In the genomic region with DNA sequence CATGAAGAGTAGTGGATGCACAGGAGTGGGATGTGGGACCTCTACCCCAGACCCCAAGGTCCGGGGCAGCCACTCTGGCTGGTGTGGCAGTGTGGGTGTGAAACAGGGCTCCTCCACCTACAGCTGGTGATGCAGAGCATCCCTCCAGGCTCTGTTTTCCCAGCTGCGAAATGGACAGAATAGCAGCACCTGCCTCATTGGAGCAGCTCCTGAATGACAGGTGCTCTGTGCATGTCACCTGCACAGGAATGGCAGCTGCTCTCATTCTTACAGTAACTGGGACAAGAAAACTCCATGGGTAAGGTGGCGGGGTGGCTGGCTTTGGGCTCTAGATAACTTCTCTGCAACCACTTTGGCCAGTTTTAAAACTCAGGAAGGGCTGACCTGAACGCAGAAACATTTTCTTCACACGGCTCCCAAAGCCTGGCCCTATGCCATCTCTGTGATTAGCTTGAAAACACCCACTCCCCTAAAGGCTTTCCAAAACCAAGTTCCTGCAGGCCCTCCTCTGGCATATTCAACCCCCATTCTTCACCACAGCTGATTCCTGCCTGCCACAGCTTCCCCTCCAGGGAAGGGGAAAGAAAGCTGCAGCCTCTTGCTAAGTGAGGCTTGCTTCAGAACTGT, we compare ENCODE assay signal across 9 mouse cellular contexts. TPM values are rescaled to one million over a fixed set of nuclear protein-coding genes. Genes with fewer than 3 reads are reported as not detected.
DNase-seq lines count a peak whose midpoint lies in the region; ATAC-seq and TF ChIP-seq lines count a peak whose summit lies in the region.
"Had no signal": no experiment of that assay in that cellular context is flagged by ENCODE, and none has a peak within 500 bp of the region (broad histone marks: within the 10 kb centered on the region; RNA-seq: fewer than 3 reads in every experiment).

No protein-coding gene starts in this region.

- H3K27ac ChIP-seq in forebrain, embryonic 10.5 days = no peak overlapping the region
- H3K27ac ChIP-seq in forebrain, embryonic 11.5 days (ENCODE audit: low read depth, low read length) = no peak overlapping the region
- no peak overlapping the region for H3K27ac ChIP-seq in liver, embryonic 12.5 days
- no peak overlapping the region for H3K27ac ChIP-seq in liver, postnatal 0 days (ENCODE audit: low read depth)
- no peak overlapping the region for H3K27ac ChIP-seq in intestine, embryonic 16.5 days (ENCODE audit: low read length)
- no peak overlapping the region for H3K27ac ChIP-seq in olfactory bulb, adult 2 months (ENCODE audit: insufficient read depth, low read depth, low read length)

- no peak overlapping the region for H3K4me2 ChIP-seq in forebrain, embryonic 11.5 days (ENCODE audit: low read depth, low read length, severe bottlenecking)
- peak overlapping the region; percentile 99 for H3K4me2 ChIP-seq in liver, embryonic 12.5 days
- H3K4me2 ChIP-seq in liver, postnatal 0 days (ENCODE audit: low read depth, low read length) = no peak overlapping the region
- H3K4me2 ChIP-seq in intestine, embryonic 16.5 days (ENCODE audit: low read depth, low read length) = no peak overlapping the region

- peaks cover 66% of the 10 kb centered on the region for H3K4me1 ChIP-seq in forebrain, embryonic 10.5 days
- H3K4me1 ChIP-seq in forebrain, embryonic 11.5 days (replicated peaks; ENCODE audit: control insufficient read depth, insufficient read depth, low read length) = peaks cover 28% of the 10 kb centered on the region
- peaks cover 70% of the 10 kb centered on the region for H3K4me1 ChIP-seq in liver, embryonic 12.5 days
- H3K4me1 ChIP-seq in liver, postnatal 0 days (ENCODE audit: insufficient read depth) = peaks cover 32% of the 10 kb centered on the region
- H3K4me1 ChIP-seq in intestine, embryonic 16.5 days (ENCODE audit: control insufficient read depth, insufficient read depth, low read length) = peaks cover 46% of the 10 kb centered on the region
- H3K4me1 ChIP-seq in olfactory bulb, adult 2 months (ENCODE audit: control insufficient read depth, insufficient read depth, low read length) = peaks cover 64% of the 10 kb centered on the region

- no peak for TF ChIP-seq POLR2A in olfactory bulb, adult 2 months (IDR thresholded peaks at IDR 0.05; ENCODE audit: insufficient read depth, low read depth, low read length)

- H3K9ac ChIP-seq in forebrain, embryonic 11.5 days (ENCODE audit: low read length) = no peak overlapping the region
- H3K9ac ChIP-seq in liver, embryonic 12.5 days = no peak overlapping the region
- H3K9ac ChIP-seq in liver, postnatal 0 days (replicated peaks) = no peak overlapping the region
- peak overlapping the region; percentile 50 for H3K9ac ChIP-seq in intestine, embryonic 16.5 days (ENCODE audit: low read depth, low read length)

- no peak for DNase-seq in forebrain, embryonic 10.5 days (ENCODE audit: extremely low spot score, low spot score)
- no peak for DNase-seq in forebrain, embryonic 11.5 days (ENCODE audit: low spot score)
- no peak for DNase-seq in liver, postnatal 0 days
- no peak for DNase-seq in adrenal gland, postnatal 4 days (ENCODE audit: low spot score in 2 of 2)
- DNase-seq in layer of hippocampus, postnatal 10 days (ENCODE audit: low spot score in 2 of 2) = no peak
- DNase-seq: B cell, adult 2 months had no signal

- no peaks in the 10 kb centered on the region for H3K9me3 ChIP-seq in forebrain, embryonic 10.5 days
- no peaks in the 10 kb centered on the region for H3K9me3 ChIP-seq in forebrain, embryonic 11.5 days (ENCODE audit: control insufficient read depth, low read length)
- no peaks in the 10 kb centered on the region for H3K9me3 ChIP-seq in liver, embryonic 12.5 days (replicated peaks)
- H3K9me3 ChIP-seq in liver, postnatal 0 days (ENCODE audit: low read length) = no peaks in the 10 kb centered on the region
- no peaks in the 10 kb centered on the region for H3K9me3 ChIP-seq in intestine, embryonic 16.5 days (ENCODE audit: control insufficient read depth, low read length)

- TF ChIP-seq CTCF in liver, postnatal 0 days (IDR thresholded peaks at IDR 0.05; ENCODE audit: low read depth) = no peak
- TF ChIP-seq CTCF in olfactory bulb, adult 2 months (IDR thresholded peaks at IDR 0.05; ENCODE audit: insufficient read depth, low read depth, low read length) = no peak

- TF ChIP-seq EP300 in liver, postnatal 0 days (IDR thresholded peaks at IDR 0.05; ENCODE audit: low read depth) = no peak

- 87% methylated on average over 5 of the region's 5 CpGs for WGBS in forebrain, embryonic 10.5 days
- WGBS in forebrain, embryonic 11.5 days = 85% methylated on average over 5 of the region's 5 CpGs
- 72% methylated on average over 5 of the region's 5 CpGs for whole genome bisulfite sequencing in liver, embryonic 12.5 days (ENCODE audit: insufficient replicate concordance)
- WGBS in liver, postnatal 0 days (ENCODE audit: insufficient replicate concordance) = 60% methylated on average over 5 of the region's 5 CpGs
- WGBS in intestine, embryonic 16.5 days = 71% methylated on average over 5 of the region's 5 CpGs
- WGBS in olfactory bulb, adult 2 months = 58% methylated on average over 5 of the region's 5 CpGs

- no peaks in the 10 kb centered on the region for H3K27me3 ChIP-seq in forebrain, embryonic 10.5 days (ENCODE audit: poor library complexity, severe bottlenecking)
- H3K27me3 ChIP-seq in forebrain, embryonic 11.5 days (ENCODE audit: control insufficient read depth, insufficient read depth, low read length) = no peaks in the 10 kb centered on the region
- no peaks in the 10 kb centered on the region for H3K27me3 ChIP-seq in liver, embryonic 12.5 days (replicated peaks)
- H3K27me3 ChIP-seq in liver, postnatal 0 days (ENCODE audit: insufficient read depth, low read length) = no peaks in the 10 kb centered on the region
- H3K27me3 ChIP-seq in intestine, embryonic 16.5 days (replicated peaks; ENCODE audit: control insufficient read depth, insufficient read depth, low read length) = no peaks in the 10 kb centered on the region

- peaks cover 45% of the 10 kb centered on the region for H3K36me3 ChIP-seq in forebrain, embryonic 10.5 days (replicated peaks)
- H3K36me3 ChIP-seq in forebrain, embryonic 11.5 days (ENCODE audit: control insufficient read depth, insufficient read depth, low read length) = no peaks in the 10 kb centered on the region
- peaks cover 18% of the 10 kb centered on the region for H3K36me3 ChIP-seq in liver, embryonic 12.5 days
- peaks cover 4% of the 10 kb centered on the region for H3K36me3 ChIP-seq in liver, postnatal 0 days (replicated peaks; ENCODE audit: insufficient read depth, low read length)
- 0 out of 2 replicates have a peak, but pooled peaks cover 3% of the 10 kb centered on the region for H3K36me3 ChIP-seq in intestine, embryonic 16.5 days (ENCODE audit: control insufficient read depth, insufficient read depth, low read length)

- H3K4me3 ChIP-seq in forebrain, embryonic 10.5 days = peak overlapping the region; percentile 96
- H3K4me3 ChIP-seq in forebrain, embryonic 11.5 days (ENCODE audit: low read depth, low read length) = no peak overlapping the region
- no peak overlapping the region for H3K4me3 ChIP-seq in liver, embryonic 12.5 days
- H3K4me3 ChIP-seq in liver, postnatal 0 days (ENCODE audit: low read depth, low read length) = no peak overlapping the region
- H3K4me3 ChIP-seq in intestine, embryonic 16.5 days (ENCODE audit: low read length) = no peak overlapping the region
- H3K4me3 ChIP-seq in olfactory bulb, adult 2 months (ENCODE audit: insufficient read depth, low read depth, low read length) = peak overlapping the region; percentile 2

- no peak for ATAC-seq in forebrain, embryonic 11.5 days (replicated peaks; ENCODE audit: low FRiP score)
- ATAC-seq in liver, embryonic 12.5 days = no peak
- no peak for ATAC-seq in liver, postnatal 0 days
- ATAC-seq in intestine, embryonic 16.5 days = no peak

RNA-seq across cellular contexts. Expression of gene Tmem201, which starts 2.1 kb away (rescaled TPM):
- 38.7 and 42.7 TPM in 2 replicates for polyA plus RNA-seq in forebrain, embryonic 10.5 days (2016; fragmentation: Nextera tagmentation; extraction: Ambion mirVana)
- polyA plus RNA-seq in forebrain, embryonic 11.5 days (2014; fragmentation: Nextera tagmentation; extraction: Ambion mirVana) = 25.1 and 26.3 TPM in 2 replicates
- 12.8 and 13.8 TPM in 2 replicates for polyA plus RNA-seq in liver, embryonic 12.5 days (2016; fragmentation: Nextera tagmentation; extraction: Ambion mirVana)
- 5.1 and 5.8 TPM in 2 replicates for polyA plus RNA-seq in liver, postnatal 0 days (2015; fragmentation: Nextera tagmentation; extraction: Ambion mirVana)
- polyA plus RNA-seq in intestine, embryonic 16.5 days (2015; fragmentation: Nextera tagmentation; extraction: Ambion mirVana) = 21.2 and 22.8 TPM in 2 replicates
- not detected in 2 replicates for polyA plus RNA-seq in olfactory bulb, adult 2 months (2012; ENCODE audit: insufficient read depth, insufficient read length, low replicate concordance, missing spikeins)
- total RNA-seq in adrenal gland, postnatal 4 days (2021) = 10 to 100 TPM; 41.2 to 48.6 TPM
- total RNA-seq in layer of hippocampus, postnatal 10 days (2021) = 10 to 100 TPM; 66.7 to 66.8 TPM

RNA-seq across cellular contexts. Expression of gene Pik3cd, which starts 33.4 kb away (rescaled TPM):
- polyA plus RNA-seq in forebrain, embryonic 10.5 days (2016; fragmentation: Nextera tagmentation; extraction: Ambion mirVana) = 4.3 and 4.6 TPM in 2 replicates
- 6.3 and 7.0 TPM in 2 replicates for polyA plus RNA-seq in forebrain, embryonic 11.5 days (2014; fragmentation: Nextera tagmentation; extraction: Ambion mirVana)
- 7.6 and 8.9 TPM in 2 replicates for polyA plus RNA-seq in liver, embryonic 12.5 days (2016; fragmentation: Nextera tagmentation; extraction: Ambion mirVana)
- polyA plus RNA-seq in liver, postnatal 0 days (2015; fragmentation: Nextera tagmentation; extraction: Ambion mirVana) = 4.9 and 7.8 TPM in 2 replicates
- 4.8 and 5.2 TPM in 2 replicates for polyA plus RNA-seq in intestine, embryonic 16.5 days (2015; fragmentation: Nextera tagmentation; extraction: Ambion mirVana)
- not detected in 2 replicates for polyA plus RNA-seq in olfactory bulb, adult 2 months (2012; ENCODE audit: insufficient read depth, insufficient read length, low replicate concordance, missing spikeins)
- 1 to 10 TPM; 6.8 to 8.0 TPM for total RNA-seq in adrenal gland, postnatal 4 days (2021)
- 10 to 100 TPM; 28.6 to 30.4 TPM for total RNA-seq in layer of hippocampus, postnatal 10 days (2021)

RNA-seq across cellular contexts. Expression of gene Slc25a33, which starts 38.3 kb away (rescaled TPM):
- polyA plus RNA-seq in forebrain, embryonic 10.5 days (2016; fragmentation: Nextera tagmentation; extraction: Ambion mirVana) = 13.4 and 15.0 TPM in 2 replicates
- 12.0 and 12.2 TPM in 2 replicates for polyA plus RNA-seq in forebrain, embryonic 11.5 days (2014; fragmentation: Nextera tagmentation; extraction: Ambion mirVana)
- polyA plus RNA-seq in liver, embryonic 12.5 days (2016; fragmentation: Nextera tagmentation; extraction: Ambion mirVana) = 17.1 and 17.3 TPM in 2 replicates
- 52.2 and 53.2 TPM in 2 replicates for polyA plus RNA-seq in liver, postnatal 0 days (2015; fragmentation: Nextera tagmentation; extraction: Ambion mirVana)
- polyA plus RNA-seq in intestine, embryonic 16.5 days (2015; fragmentation: Nextera tagmentation; extraction: Ambion mirVana) = 6.8 and 9.1 TPM in 2 replicates
- polyA plus RNA-seq in olfactory bulb, adult 2 months (2012; ENCODE audit: insufficient read depth, insufficient read length, low replicate concordance, missing spikeins) = not detected in 2 replicates
- 10 to 100 TPM; 13.2 to 16.8 TPM for total RNA-seq in adrenal gland, postnatal 4 days (2021)
- total RNA-seq in layer of hippocampus, postnatal 10 days (2021) = 10 to 100 TPM; 28.4 to 30.7 TPM

Comparison
In these comparisons a context has a peak if more than half of its experiments do, and no peak if none do; other contexts are left out.
1. H3K4me3 ChIP-seq: peak in forebrain, embryonic 10.5 days (single experiment) and olfactory bulb, adult 2 months (single experiment); none in forebrain, embryonic 11.5 days (single experiment), liver, embryonic 12.5 days (single experiment), liver, postnatal 0 days (single experiment) and intestine, embryonic 16.5 days (single experiment).